Mouse (Mus musculus): Measurements from ENCODE around the gene Vil1. TPM values are rescaled to one million over a fixed set of nuclear protein-coding genes. Genes with fewer than 3 reads are reported as not detected.

Gene Vil1
- total and polyA plus RNA-seq, 3 experiments: 0.04 TPM; not detected in 1

DNA sequence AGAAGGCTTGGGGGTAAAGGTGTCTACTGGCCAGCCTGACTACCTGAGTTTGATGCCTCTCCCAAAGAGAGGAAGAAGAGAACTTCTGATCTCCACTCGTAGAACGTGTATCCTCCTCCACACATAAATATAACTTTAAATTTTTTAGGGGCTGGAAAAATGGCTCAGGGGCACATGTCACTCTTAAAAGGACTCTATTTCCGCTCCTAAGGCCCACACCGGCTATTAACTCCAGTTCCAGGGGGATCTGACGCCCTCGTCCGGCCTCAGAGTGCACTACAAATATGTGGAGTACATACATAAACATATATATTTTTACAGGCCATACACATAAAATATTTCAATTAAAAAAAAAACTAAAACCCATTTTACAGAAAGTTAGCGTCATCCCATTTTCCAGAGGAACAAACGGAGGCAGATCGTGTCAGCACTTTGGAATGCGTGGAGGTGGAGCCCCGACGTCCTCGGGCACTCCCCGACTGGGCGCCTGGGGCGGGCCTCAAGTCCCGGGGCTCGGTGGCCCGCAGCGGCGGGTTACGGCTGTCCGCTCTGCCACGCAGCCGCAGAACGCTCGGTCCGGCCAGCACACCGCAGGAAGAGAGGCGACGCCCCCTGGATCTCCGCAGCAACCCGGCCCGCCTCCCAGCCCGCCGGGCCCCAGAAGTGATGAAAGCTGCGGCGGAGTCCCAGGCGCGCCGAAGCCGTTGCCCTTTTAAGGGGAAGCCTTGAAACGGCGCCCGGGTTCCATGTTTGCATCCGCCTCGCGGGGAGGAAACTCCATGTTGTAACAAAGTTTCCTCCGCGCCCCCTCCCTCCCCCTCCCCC lies 18.0 kb upstream of the Vil1 start, which contains the start of gene Ctdsp1 (continued):
- TF ChIP-seq POLR2AphosphoS5 (IDR thresholded peaks at IDR 0.05; ENCODE audit: borderline replicate concordance, low read depth, low read length) (no peak), USF1 (IDR thresholded peaks at IDR 0.05; ENCODE audit: low read depth, low read length) (no peak), POLR2AphosphoS2 (IDR thresholded peaks at IDR 0.05; ENCODE audit: low read length) (no peak), POLR2A (IDR thresholded peaks at IDR 0.05; ENCODE audit: control insufficient read depth in 1 of 2, insufficient read depth in 1 of 2, low read depth in 1 of 2, low read length in 2 of 2, poor library complexity in 1 of 2) (peak in 1 of 2 experiments; percentile 52; a peak in 3 of 4 replicates), MAFK (IDR thresholded peaks at IDR 0.05; ENCODE audit: borderline replicate concordance, low read depth, low read length) (no peak; the same call in 1 of the 2 replicates), ZMIZ1 (IDR thresholded peaks at IDR 0.05; ENCODE audit: low read depth, low read length) (0 out of 2 replicates have a peak, but pooled peaks have one; percentile 12), BHLHE40 (IDR thresholded peaks at IDR 0.05; ENCODE audit: borderline replicate concordance, low read depth, low read length) (no peak), MEF2A (IDR thresholded peaks at IDR 0.05; ENCODE audit: extremely low read depth, insufficient replicate concordance, low read depth, low read length, poor library complexity, severe bottlenecking) (no peak), MAZ (IDR thresholded peaks at IDR 0.05; ENCODE audit: low read depth, low read length) (peak; percentile 51), USF2 (IDR thresholded peaks at IDR 0.05; ENCODE audit: borderline replicate concordance in 1 of 2, insufficient read depth in 1 of 2, low read depth in 1 of 2, low read length in 2 of 2) (no peak), CTCF (IDR thresholded peaks at IDR 0.05 in 2 of 3, conservative IDR thresholded peaks at IDR 0.05 in 1 of 3; ENCODE audit: control insufficient read depth in 1 of 3, insufficient read depth in 1 of 3, low read depth in 2 of 3, low read length in 3 of 3, poor library complexity in 1 of 3, severe bottlenecking in 1 of 3) (peak; percentile 11 to 55 (median 46)), SIN3A (IDR thresholded peaks at IDR 0.05; ENCODE audit: low read length) (peak; percentile 98), ZC3H11A (IDR thresholded peaks at IDR 0.05; ENCODE audit: low read depth, low read length) (peak; percentile 35), SMC3 (IDR thresholded peaks at IDR 0.05; ENCODE audit: low read depth, low read length) (no peak), GABPA (IDR thresholded peaks at IDR 0.05; ENCODE audit: low read depth, low read length) (no peak), TCF12 (IDR thresholded peaks at IDR 0.05; ENCODE audit: low read depth, low read length) (no peak), TBP (IDR thresholded peaks at IDR 0.05; ENCODE audit: low read depth, low read length) (0 out of 2 replicates have a peak, but pooled peaks have one; percentile 15), KAT2A (conservative IDR thresholded peaks at IDR 0.05; ENCODE audit: low read depth, low read length) (no peak; the same call in 1 of the 2 replicates), RCOR1 (IDR thresholded peaks at IDR 0.05; ENCODE audit: low read depth, low read length) (peak; percentile 43), MYC (IDR thresholded peaks at IDR 0.05; ENCODE audit: low read depth, low read length) (peak; percentile 58; the same call in 1 of the 2 replicates), RAD21 (IDR thresholded peaks at IDR 0.05; ENCODE audit: low read depth, low read length) (peak; percentile 20), TAL1 (IDR thresholded peaks at IDR 0.05; ENCODE audit: low read length) (no peak)

Measured in MEL (cell line).